Mouse (Mus musculus): ENCODE results near the gene Nxpe4. TPM values are rescaled to one million over a fixed set of nuclear protein-coding genes. Genes with fewer than 3 reads are reported as not detected.

Gene Nxpe4
- total and polyA plus RNA-seq, 3 experiments = 2.0 to 9.6 (median 4.8) TPM

GRCm38 (mm10) chr9:48417994-48418393 is 256.2 kb downstream of the Nxpe4 start:
- no peaks in the 10 kb centered on the region for H3K9me3 ChIP-seq (replicated peaks; ENCODE audit: low read length)
- H3K9ac ChIP-seq (ENCODE audit: insufficient read depth, low read depth) = peak overlapping the region; percentile 72
- peaks cover 15 to 55% of the 10 kb centered on the region in 2 experiments for H3K4me1 ChIP-seq (ENCODE audit: control insufficient read depth in 1 of 2, insufficient read depth in 2 of 2)
- dilution Hi-C loops (cut with MboI; ENCODE audit: extremely low pct_ligation_motif_present, extremely low pct_unique_long_range_greater_than_20kb, low sequenced_read_pairs) = no loop called here
- H3K4me2 ChIP-seq (ENCODE audit: insufficient read depth, low read depth, poor library complexity, severe bottlenecking) = peak overlapping the region; percentile 83
- no peaks in the 10 kb centered on the region for H3K27me3 ChIP-seq (replicated peaks)
- DNase-seq (ENCODE audit: extremely low read depth) = peak; percentile 79
- in situ Hi-C loops (cut with MboI; ENCODE audit: low pct_ligation_motif_present, low pct_unique_long_range_greater_than_20kb, low sequenced_read_pairs) = no loop called here
- peak overlapping the region in 2 of 3 experiments; percentile 63 to 77 for H3K4me3 ChIP-seq (replicated peaks in 1 of 3; ENCODE audit: low read depth in 2 of 3, low read length in 2 of 3, poor library complexity in 1 of 3)
- no peak for TF ChIP-seq MXI1 (IDR thresholded peaks at IDR 0.05; ENCODE audit: low read depth, low read length)
- TF ChIP-seq RCOR1 (conservative IDR thresholded peaks at IDR 0.05; ENCODE audit: low read depth, low read length) = no peak
- no peak; the same call in 1 of the 2 replicates for TF ChIP-seq ETS1 (conservative IDR thresholded peaks at IDR 0.05; ENCODE audit: low read depth, low read length)
- TF ChIP-seq TBP (conservative IDR thresholded peaks at IDR 0.05; ENCODE audit: low read depth, low read length) = 0 out of 2 replicates have a peak, but pooled peaks have one; percentile 48
- TF ChIP-seq CTCF (conservative IDR thresholded peaks at IDR 0.05 in 1 of 2, IDR thresholded peaks at IDR 0.05 in 1 of 2; ENCODE audit: low read depth in 2 of 2, low read length in 2 of 2) = no peak
- TF ChIP-seq IRF4 (IDR thresholded peaks at IDR 0.05; ENCODE audit: low read depth, low read length) = peak; percentile 69; the same call in 1 of the 2 replicates
- TF ChIP-seq NELFE (IDR thresholded peaks at IDR 0.05; ENCODE audit: low read depth, low read length) = no peak
- peaks cover 8 to 31% of the 10 kb centered on the region in 2 experiments for H3K36me3 ChIP-seq (replicated peaks in 1 of 2; ENCODE audit: control insufficient read depth in 1 of 2, insufficient read depth in 1 of 2, low read length in 1 of 2)
- peaks cover 35% of the 10 kb centered on the region for H3K79me2 ChIP-seq (replicated peaks; ENCODE audit: control insufficient read depth, extremely low read depth, insufficient read depth, poor library complexity, severe bottlenecking)
- peak overlapping the region; percentile 84 for H3K27ac ChIP-seq (ENCODE audit: insufficient read depth, low read depth)

DNA sequence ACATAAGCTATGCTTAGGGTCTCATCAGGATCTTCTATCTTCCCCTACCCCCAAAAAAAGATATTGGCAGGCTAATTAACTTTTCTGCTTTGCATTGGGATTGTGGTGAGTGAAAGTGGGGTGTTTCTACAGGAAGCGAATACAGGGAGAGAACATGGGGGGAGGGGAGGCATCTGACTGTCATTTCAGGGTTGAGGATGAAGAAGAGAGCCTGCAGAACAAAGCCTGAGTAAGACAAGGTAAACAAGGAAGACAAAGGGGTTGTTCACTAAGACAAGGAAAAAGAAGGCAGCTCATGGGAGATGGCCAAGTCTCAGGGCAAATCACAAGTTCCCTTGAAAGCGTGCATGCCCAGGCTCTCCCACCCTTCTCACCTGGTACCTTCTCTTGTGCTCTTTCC is 256.6 kb downstream of the Nxpe4 start:
- in situ Hi-C loops (cut with MboI; ENCODE audit: low pct_ligation_motif_present, low pct_unique_long_range_greater_than_20kb, low sequenced_read_pairs) (no loop called here), dilution Hi-C loops (cut with MboI; ENCODE audit: extremely low pct_ligation_motif_present, extremely low pct_unique_long_range_greater_than_20kb, low sequenced_read_pairs) (no loop called here)
- H3K9ac ChIP-seq (ENCODE audit: insufficient read depth, low read depth) = peak overlapping the region; percentile 51; the same call in 1 of the 2 replicates
- peaks cover 15 to 55% of the 10 kb centered on the region in 2 experiments for H3K4me1 ChIP-seq (ENCODE audit: control insufficient read depth in 1 of 2, insufficient read depth in 2 of 2)
- DNase-seq (ENCODE audit: extremely low read depth) = peak; percentile 80
- peak overlapping the region; percentile 94 for H3K27ac ChIP-seq (ENCODE audit: insufficient read depth, low read depth)
- H3K27me3 ChIP-seq (replicated peaks) = no peaks in the 10 kb centered on the region
- peak; percentile 33 for TF ChIP-seq IRF4 (IDR thresholded peaks at IDR 0.05; ENCODE audit: low read depth, low read length)
- TF ChIP-seq MAFK (IDR thresholded peaks at IDR 0.05; ENCODE audit: insufficient replicate concordance, low read length) = 0 out of 2 replicates have a peak, but pooled peaks have one; percentile 43
- 0 out of 2 replicates have a peak, but pooled peaks have one; percentile 5 for TF ChIP-seq EP300 (IDR thresholded peaks at IDR 0.05; ENCODE audit: low read length)
- peak; percentile 82 for TF ChIP-seq CHD2 (IDR thresholded peaks at IDR 0.05; ENCODE audit: low read length)
- no peak for TF ChIP-seq KAT2A (IDR thresholded peaks at IDR 0.05; ENCODE audit: insufficient replicate concordance, low read length)
- 0 out of 2 replicates have a peak, but pooled peaks have one; percentile 53 for TF ChIP-seq RCOR1 (conservative IDR thresholded peaks at IDR 0.05; ENCODE audit: low read depth, low read length)
- 0 out of 2 replicates have a peak, but pooled peaks have one; percentile 60 for TF ChIP-seq MAX (IDR thresholded peaks at IDR 0.05; ENCODE audit: low read length)
- peak; percentile 91 for TF ChIP-seq SIN3A (IDR thresholded peaks at IDR 0.05; ENCODE audit: low read length)
- no peak; the same call in 1 of the 2 replicates for TF ChIP-seq POLR2A (IDR thresholded peaks at IDR 0.05; ENCODE audit: low read depth, low read length)
- peak; percentile 43; the same call in 1 of the 2 replicates for TF ChIP-seq MEF2A (IDR thresholded peaks at IDR 0.05; ENCODE audit: borderline replicate concordance, low read depth, low read length)
- TF ChIP-seq JUND (conservative IDR thresholded peaks at IDR 0.05; ENCODE audit: low read depth, low read length) = 0 out of 2 replicates have a peak, but pooled peaks have one; percentile 3
- peak; percentile 58; the same call in 1 of the 2 replicates for TF ChIP-seq TCF12 (IDR thresholded peaks at IDR 0.05; ENCODE audit: low read depth, low read length)
- no peak for TF ChIP-seq USF1 (IDR thresholded peaks at IDR 0.05; ENCODE audit: low read depth, low read length)
- 0 out of 2 replicates have a peak, but pooled peaks have one; percentile 33 for TF ChIP-seq TBP (conservative IDR thresholded peaks at IDR 0.05; ENCODE audit: low read depth, low read length)
- peak; percentile 21 for TF ChIP-seq HCFC1 (IDR thresholded peaks at IDR 0.05; ENCODE audit: low read depth, low read length)
- TF ChIP-seq BHLHE40 (IDR thresholded peaks at IDR 0.05; ENCODE audit: low read depth, low read length) = peak; percentile 71
- peaks cover 8 to 30% of the 10 kb centered on the region in 2 experiments for H3K36me3 ChIP-seq (replicated peaks in 1 of 2; ENCODE audit: control insufficient read depth in 1 of 2, insufficient read depth in 1 of 2, low read length in 1 of 2)
- H3K9me3 ChIP-seq (replicated peaks; ENCODE audit: low read length) = no peaks in the 10 kb centered on the region
- H3K4me2 ChIP-seq (ENCODE audit: insufficient read depth, low read depth, poor library complexity, severe bottlenecking) = peak overlapping the region; percentile 83
- peak overlapping the region; percentile 63 to 77 (median 74) for H3K4me3 ChIP-seq (replicated peaks in 1 of 3; ENCODE audit: low read depth in 2 of 3, low read length in 2 of 3, poor library complexity in 1 of 3)
- H3K79me2 ChIP-seq (replicated peaks; ENCODE audit: control insufficient read depth, extremely low read depth, insufficient read depth, poor library complexity, severe bottlenecking) = peaks cover 35% of the 10 kb centered on the region

Measured in CH12.LX (cell line).